In genomic region chr15:80709593-80709992, GRCm38 (mm10) we compare ENCODE assay signal across 9 mouse cellular contexts. TPM values are rescaled to one million over a fixed set of nuclear protein-coding genes. Genes with fewer than 3 reads are reported as not detected.
DNase-seq lines count a peak whose midpoint lies in the region; ATAC-seq and TF ChIP-seq lines count a peak whose summit lies in the region.
"Had no signal": no experiment of that assay in that cellular context is flagged by ENCODE, and none has a peak within 500 bp of the region (broad histone marks: within the 10 kb centered on the region; RNA-seq: fewer than 3 reads in every experiment).

No protein-coding gene starts in this region.

- no peak overlapping the region for H3K4me3 ChIP-seq in intestine, postnatal 0 days (ENCODE audit: low read depth, low read length)
- H3K4me3 ChIP-seq in intestine, embryonic 16.5 days (ENCODE audit: low read length) = no peak overlapping the region
- no peak overlapping the region for H3K4me3 ChIP-seq in kidney, embryonic 16.5 days (ENCODE audit: low read length)

- H3K27ac ChIP-seq in intestine, postnatal 0 days (ENCODE audit: low read depth, low read length) = no peak overlapping the region
- no peak overlapping the region for H3K27ac ChIP-seq in intestine, embryonic 16.5 days (ENCODE audit: low read length)
- H3K27ac ChIP-seq in kidney, embryonic 16.5 days (ENCODE audit: low read length) = 0 out of 2 replicates have a peak overlapping the region, but pooled peaks have one; percentile 18

- H3K4me2 ChIP-seq in intestine, postnatal 0 days (replicated peaks; ENCODE audit: low read depth) = peak overlapping the region; percentile 59
- no peak overlapping the region for H3K4me2 ChIP-seq in intestine, embryonic 16.5 days (ENCODE audit: low read depth, low read length)
- H3K4me2 ChIP-seq in kidney, embryonic 16.5 days (replicated peaks; ENCODE audit: low read depth, low read length) = no peak overlapping the region

- H3K4me1 ChIP-seq in intestine, postnatal 0 days (replicated peaks; ENCODE audit: control insufficient read depth, insufficient read depth, low read length) = peaks cover 15% of the 10 kb centered on the region; the same call in 1 of the 2 replicates
- H3K4me1 ChIP-seq in intestine, embryonic 16.5 days (ENCODE audit: control insufficient read depth, insufficient read depth, low read length) = peaks cover 22% of the 10 kb centered on the region
- peaks cover 35% of the 10 kb centered on the region for H3K4me1 ChIP-seq in kidney, embryonic 16.5 days (ENCODE audit: insufficient read depth, low read length)

- no peaks in the 10 kb centered on the region for H3K9me3 ChIP-seq in intestine, postnatal 0 days (ENCODE audit: control insufficient read depth)
- H3K9me3 ChIP-seq in intestine, embryonic 16.5 days (ENCODE audit: control insufficient read depth, low read length) = no peaks in the 10 kb centered on the region
- H3K9me3 ChIP-seq in kidney, embryonic 16.5 days (ENCODE audit: low read length) = no peaks in the 10 kb centered on the region

- H3K36me3 ChIP-seq in intestine, postnatal 0 days (ENCODE audit: control insufficient read depth, insufficient read depth) = no peaks in the 10 kb centered on the region
- H3K36me3 ChIP-seq in intestine, embryonic 16.5 days (ENCODE audit: control insufficient read depth, insufficient read depth, low read length) = no peaks in the 10 kb centered on the region
- no peaks in the 10 kb centered on the region for H3K36me3 ChIP-seq in kidney, embryonic 16.5 days (ENCODE audit: insufficient read depth, low read length)

- TF ChIP-seq CTCF in intestine, postnatal 0 days (IDR thresholded peaks at IDR 0.05; ENCODE audit: low read depth) = peak; percentile 51

- no peaks in the 10 kb centered on the region for H3K27me3 ChIP-seq in intestine, postnatal 0 days (replicated peaks; ENCODE audit: control insufficient read depth, insufficient read depth, low read length)
- no peaks in the 10 kb centered on the region for H3K27me3 ChIP-seq in intestine, embryonic 16.5 days (replicated peaks; ENCODE audit: control insufficient read depth, insufficient read depth, low read length)
- no peaks in the 10 kb centered on the region for H3K27me3 ChIP-seq in kidney, embryonic 16.5 days (ENCODE audit: insufficient read depth, low read length)
- H3K27me3 ChIP-seq: Patski had no signal

- DNase-seq in adrenal gland, adult 8-10 months = peak; percentile 30
- DNase-seq in gastrocnemius, adult 8-10 months (ENCODE audit: low spot score in 2 of 2) = peak; percentile 41 to 59
- DNase-seq in lung, postnatal 25 days (ENCODE audit: low spot score) = peak; percentile 50
- no peak for DNase-seq in right cerebral cortex, postnatal 36 days (ENCODE audit: low spot score in 2 of 2)

- ATAC-seq in intestine, postnatal 0 days = no peak
- ATAC-seq in intestine, embryonic 16.5 days = no peak
- no peak for ATAC-seq in kidney, embryonic 16.5 days (ENCODE audit: low FRiP score, low TSS enrichment)
- ATAC-seq in megakaryocyte progenitor cell, adult 5-6 weeks (replicated peaks; ENCODE audit: poor library complexity) = no peak
- ATAC-seq: Patski had no signal

- WGBS in intestine, postnatal 0 days = 35% methylated on average over 6 of the region's 6 CpGs
- WGBS in intestine, embryonic 16.5 days = 41% methylated on average over 6 of the region's 6 CpGs
- 40% methylated on average over 6 of the region's 6 CpGs for whole genome bisulfite sequencing in kidney, embryonic 16.5 days

- no peak overlapping the region for H3K9ac ChIP-seq in intestine, postnatal 0 days (ENCODE audit: low read depth, low read length)
- no peak overlapping the region for H3K9ac ChIP-seq in intestine, embryonic 16.5 days (ENCODE audit: low read depth, low read length)
- 0 out of 2 replicates have a peak overlapping the region, but pooled peaks have one; percentile 11 for H3K9ac ChIP-seq in kidney, embryonic 16.5 days (replicated peaks; ENCODE audit: low read length)

RNA-seq across cellular contexts. Expression of gene Tnrc6b, which starts 1.5 kb away (rescaled TPM):
- polyA plus RNA-seq in intestine, postnatal 0 days (2015; fragmentation: Nextera tagmentation; extraction: Ambion mirVana) = 6.5 and 8.9 TPM in 2 replicates
- polyA plus RNA-seq in intestine, embryonic 16.5 days (2015; fragmentation: Nextera tagmentation; extraction: Ambion mirVana) = 18.0 and 18.2 TPM in 2 replicates
- total RNA-seq in adrenal gland, adult 8-10 months (2022) = 10 to 100 TPM; 61.4 to 85.1 (median 69.2) TPM
- 10 to 100 TPM; 46.5 to 53.7 (median 48.9) TPM for total RNA-seq in gastrocnemius, adult 8-10 months (2022)
- polyA plus RNA-seq in kidney, embryonic 16.5 days (2015; fragmentation: Nextera tagmentation; extraction: Ambion mirVana) = 27.4 and 33.9 TPM in 2 replicates
- total RNA-seq in megakaryocyte progenitor cell, adult 5-6 weeks (2015) = 41.8 and 46.5 TPM in 2 replicates
- total RNA-seq in megakaryocyte progenitor cell, adult 5-6 weeks (2017) = 46.6 and 59.3 TPM in 2 replicates

RNA-seq across cellular contexts. Expression of gene Fam83f, which starts 37.9 kb away (rescaled TPM):
- polyA plus RNA-seq in intestine, postnatal 0 days (2015; fragmentation: Nextera tagmentation; extraction: Ambion mirVana) = 19.0 and 24.4 TPM in 2 replicates
- polyA plus RNA-seq in intestine, embryonic 16.5 days (2015; fragmentation: Nextera tagmentation; extraction: Ambion mirVana) = 24.9 and 29.2 TPM in 2 replicates
- under 1 TPM in 3 of 4 experiments, not detected in 1; 0.35 to 0.59 (median 0.38) TPM for total RNA-seq in adrenal gland, adult 8-10 months (2022)
- under 1 TPM in 3 of 4 experiments, not detected in 1; 0.13 to 0.18 (median 0.17) TPM for total RNA-seq in gastrocnemius, adult 8-10 months (2022)
- 5.4 and 6.3 TPM in 2 replicates for polyA plus RNA-seq in kidney, embryonic 16.5 days (2015; fragmentation: Nextera tagmentation; extraction: Ambion mirVana)
- total RNA-seq in megakaryocyte progenitor cell, adult 5-6 weeks (2015) = 0.05 and 0.20 TPM in 2 replicates
- 0.10 and 0.42 TPM in 2 replicates for total RNA-seq in megakaryocyte progenitor cell, adult 5-6 weeks (2017)
- polyA plus RNA-seq: Patski had no signal

Comparison
In these comparisons a context has a peak if more than half of its experiments do, and no peak if none do; other contexts are left out.
1. DNase-seq: peak in adrenal gland, adult 8-10 months (single experiment), gastrocnemius, adult 8-10 months (2 of 2) and lung, postnatal 25 days (single experiment); none in right cerebral cortex, postnatal 36 days (0 of 2).